In the genomic region with DNA sequence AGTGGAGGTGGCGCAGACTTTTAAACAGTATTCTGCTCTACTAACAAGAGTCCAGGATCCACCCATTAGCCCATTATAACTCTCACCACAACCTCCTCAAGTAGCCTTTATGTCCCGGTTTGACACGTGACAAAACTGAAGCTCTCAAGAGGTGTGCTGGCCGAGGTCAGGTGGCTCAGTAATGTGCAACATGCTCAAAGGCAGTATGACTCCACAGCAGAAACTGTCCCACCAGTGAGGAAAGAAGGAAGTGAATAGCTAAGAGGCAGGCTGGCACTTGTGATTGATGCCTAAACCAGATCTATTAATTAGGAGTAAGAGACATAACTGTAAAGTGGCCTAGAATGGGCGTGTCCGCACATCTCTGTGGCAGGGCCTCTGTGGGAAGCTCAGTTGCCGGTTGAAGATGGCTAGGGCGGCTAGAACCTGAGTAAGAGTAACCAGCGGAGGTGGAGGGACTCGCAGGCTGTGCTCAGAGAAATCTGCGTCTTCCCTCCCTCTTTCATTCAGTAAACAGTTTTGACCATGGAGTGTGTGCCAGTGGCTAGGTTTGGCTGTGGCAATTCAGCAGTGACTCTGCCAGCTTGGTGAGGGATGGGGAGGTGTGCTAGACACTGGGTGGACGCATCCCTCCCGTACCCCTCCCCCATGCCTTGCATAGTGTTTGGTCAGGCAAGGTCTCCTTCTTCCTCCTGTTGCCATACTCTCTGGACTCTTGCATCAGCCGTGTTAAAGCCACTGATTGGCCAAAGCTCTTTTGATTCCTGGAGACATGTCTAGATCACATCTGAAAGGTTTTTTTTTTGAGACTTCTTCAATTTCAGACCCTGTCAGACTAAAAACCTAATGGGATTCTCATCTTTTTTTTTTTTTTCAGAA, we compare ENCODE assay signal across 9 mouse cellular contexts. TPM values are rescaled to one million over a fixed set of nuclear protein-coding genes. Genes with fewer than 3 reads are reported as not detected.
DNase-seq lines count a peak whose midpoint lies in the region; ATAC-seq and TF ChIP-seq lines count a peak whose summit lies in the region.
"Had no signal": no experiment of that assay in that cellular context is flagged by ENCODE, and none has a peak within 500 bp of the region (broad histone marks: within the 10 kb centered on the region; RNA-seq: fewer than 3 reads in every experiment).

No protein-coding gene starts in this region.

- peak overlapping the region; percentile 86; the same call in 1 of the 2 replicates for H3K4me2 ChIP-seq in heart, embryonic 15.5 days
- H3K4me2 ChIP-seq in midbrain, embryonic 15.5 days, result no peak overlapping the region

- H3K9ac ChIP-seq in heart, embryonic 15.5 days, result no peak overlapping the region; the same call in 1 of the 2 replicates
- no peak overlapping the region for H3K9ac ChIP-seq in midbrain, embryonic 15.5 days

- H3K4me1 ChIP-seq in heart, embryonic 15.5 days (replicated peaks), result peaks cover 29% of the 10 kb centered on the region
- peaks cover 30% of the 10 kb centered on the region for H3K4me1 ChIP-seq in embryonic facial prominence, embryonic 10.5 days
- peaks cover 9% of the 10 kb centered on the region for H3K4me1 ChIP-seq in lung, adult 2 months (ENCODE audit: control insufficient read depth, insufficient read depth, low read length)
- H3K4me1 ChIP-seq in midbrain, embryonic 15.5 days, result peaks cover 27% of the 10 kb centered on the region

- H3K27ac ChIP-seq in heart, embryonic 15.5 days, result no peak overlapping the region
- H3K27ac ChIP-seq in embryonic facial prominence, embryonic 10.5 days (replicated peaks), result no peak overlapping the region
- H3K27ac ChIP-seq in midbrain, embryonic 15.5 days, result no peak overlapping the region
- H3K27ac ChIP-seq: intestine, embryonic 15.5 days had no signal

- no peaks in the 10 kb centered on the region for H3K36me3 ChIP-seq in heart, embryonic 15.5 days
- H3K36me3 ChIP-seq in embryonic facial prominence, embryonic 10.5 days (replicated peaks), result no peaks in the 10 kb centered on the region
- H3K36me3 ChIP-seq in midbrain, embryonic 15.5 days (replicated peaks), result no peaks in the 10 kb centered on the region
- H3K36me3 ChIP-seq: intestine, embryonic 15.5 days had no signal

- no peak for ATAC-seq in heart, embryonic 15.5 days (replicated peaks; ENCODE audit: insufficient number of reproducible peaks, insufficient read depth, low FRiP score, low read depth)
- no peak for ATAC-seq in midbrain, embryonic 15.5 days (replicated peaks)
- ATAC-seq: intestine, embryonic 15.5 days had no signal

- no peak overlapping the region for H3K4me3 ChIP-seq in heart, embryonic 15.5 days
- peak overlapping the region; percentile 60; the same call in 1 of the 2 replicates for H3K4me3 ChIP-seq in embryonic facial prominence, embryonic 10.5 days
- peak overlapping the region; percentile 27 for H3K4me3 ChIP-seq in lung, adult 2 months (replicated peaks; ENCODE audit: extremely low read depth, low read depth, low read length)
- H3K4me3 ChIP-seq in midbrain, embryonic 15.5 days, result no peak overlapping the region

- no peak for TF ChIP-seq CTCF in lung, adult 2 months (IDR thresholded peaks at IDR 0.05; ENCODE audit: insufficient read depth, low read length)

- WGBS in heart, embryonic 15.5 days, result 35% methylated on average over 14 of the region's 14 CpGs
- 29% methylated on average over 14 of the region's 14 CpGs for WGBS in embryonic facial prominence, embryonic 10.5 days
- WGBS in lung, adult 2 months, result 47% methylated on average over 14 of the region's 14 CpGs
- WGBS in midbrain, embryonic 15.5 days, result 35% methylated on average over 14 of the region's 14 CpGs

- no peak for DNase-seq in heart, adult 9 months (ENCODE audit: low spot score in 2 of 2)
- peak; percentile 90 for DNase-seq in ES-CJ7 (ENCODE audit: low read depth, low spot score)
- no peak for DNase-seq in embryonic facial prominence, embryonic 10.5 days (ENCODE audit: low spot score)
- no peak for DNase-seq in lung, adult 2 months
- DNase-seq in ovary, postnatal 36 days (ENCODE audit: low spot score), result no peak
- DNase-seq in gastrocnemius, postnatal 25 days, result no peak

- no peaks in the 10 kb centered on the region for H3K9me3 ChIP-seq in heart, embryonic 15.5 days (replicated peaks)
- no peaks in the 10 kb centered on the region for H3K9me3 ChIP-seq in embryonic facial prominence, embryonic 10.5 days
- no peaks in the 10 kb centered on the region for H3K9me3 ChIP-seq in midbrain, embryonic 15.5 days
- H3K9me3 ChIP-seq: intestine, embryonic 15.5 days had no signal

- TF ChIP-seq POLR2A in lung, adult 2 months (IDR thresholded peaks at IDR 0.05; ENCODE audit: borderline replicate concordance, extremely low read depth, low read depth, low read length), result peak; percentile 9; the same call in 1 of the 2 replicates

- H3K27me3 ChIP-seq in heart, embryonic 15.5 days, result no peaks in the 10 kb centered on the region
- 0 out of 2 replicates have a peak, but pooled peaks cover 7% of the 10 kb centered on the region for H3K27me3 ChIP-seq in embryonic facial prominence, embryonic 10.5 days (replicated peaks; ENCODE audit: low read depth, poor library complexity, severe bottlenecking)
- peaks cover 9% of the 10 kb centered on the region for H3K27me3 ChIP-seq in midbrain, embryonic 15.5 days (replicated peaks)
- H3K27me3 ChIP-seq: intestine, embryonic 15.5 days had no signal

RNA-seq across cellular contexts. Expression of gene Sesn2, which starts 3.3 kb away (rescaled TPM):
- polyA plus RNA-seq in heart, embryonic 15.5 days (2015; fragmentation: Nextera tagmentation; extraction: Ambion mirVana), result 5.1 and 7.6 TPM in 2 replicates
- polyA plus RNA-seq in embryonic facial prominence, embryonic 10.5 days (2016; fragmentation: Nextera tagmentation; extraction: Ambion mirVana), result 12.3 and 13.3 TPM in 2 replicates
- polyA plus RNA-seq in lung, adult 2 months (2012; rRNA removed), result 11.5 and 14.1 TPM in 2 replicates
- 8.1 and 9.7 TPM in 2 replicates for polyA plus RNA-seq in midbrain, embryonic 15.5 days (2015; fragmentation: Nextera tagmentation; extraction: Ambion mirVana)
- total RNA-seq in gastrocnemius, postnatal 25 days (2021), result 1 to 10 TPM; 1.9 to 2.3 TPM

RNA-seq across cellular contexts. Expression of gene Atpif1, which starts 19.8 kb away (rescaled TPM):
- polyA plus RNA-seq in heart, embryonic 15.5 days (2015; fragmentation: Nextera tagmentation; extraction: Ambion mirVana), result 1,171 and 1,479 TPM in 2 replicates
- 1,009 and 1,074 TPM in 2 replicates for polyA plus RNA-seq in embryonic facial prominence, embryonic 10.5 days (2016; fragmentation: Nextera tagmentation; extraction: Ambion mirVana)
- polyA plus RNA-seq in lung, adult 2 months (2012; rRNA removed), result 68.3 and 93.0 TPM in 2 replicates
- 1,207 and 1,280 TPM in 2 replicates for polyA plus RNA-seq in midbrain, embryonic 15.5 days (2015; fragmentation: Nextera tagmentation; extraction: Ambion mirVana)
- total RNA-seq in gastrocnemius, postnatal 25 days (2021), result 10 to 100 TPM; 46.3 to 58.5 TPM

RNA-seq across cellular contexts. Expression of gene Dnajc8, which starts 21.7 kb away (rescaled TPM):
- 97.5 and 106 TPM in 2 replicates for polyA plus RNA-seq in heart, embryonic 15.5 days (2015; fragmentation: Nextera tagmentation; extraction: Ambion mirVana)
- 222 TPM in 2 replicates for polyA plus RNA-seq in embryonic facial prominence, embryonic 10.5 days (2016; fragmentation: Nextera tagmentation; extraction: Ambion mirVana)
- polyA plus RNA-seq in lung, adult 2 months (2012; rRNA removed), result 25.0 and 41.8 TPM in 2 replicates
- 130 and 131 TPM in 2 replicates for polyA plus RNA-seq in midbrain, embryonic 15.5 days (2015; fragmentation: Nextera tagmentation; extraction: Ambion mirVana)
- 10 to 100 TPM; 43.5 to 44.5 TPM for total RNA-seq in gastrocnemius, postnatal 25 days (2021)

RNA-seq across cellular contexts. Expression of gene Med18, which starts 49.9 kb away (rescaled TPM):
- 12.5 and 13.8 TPM in 2 replicates for polyA plus RNA-seq in heart, embryonic 15.5 days (2015; fragmentation: Nextera tagmentation; extraction: Ambion mirVana)
- 37.0 and 41.7 TPM in 2 replicates for polyA plus RNA-seq in embryonic facial prominence, embryonic 10.5 days (2016; fragmentation: Nextera tagmentation; extraction: Ambion mirVana)
- 2.9 and 4.3 TPM in 2 replicates for polyA plus RNA-seq in lung, adult 2 months (2012; rRNA removed)
- 15.9 and 17.7 TPM in 2 replicates for polyA plus RNA-seq in midbrain, embryonic 15.5 days (2015; fragmentation: Nextera tagmentation; extraction: Ambion mirVana)
- 1 to 10 TPM; 2.6 to 4.3 TPM for total RNA-seq in gastrocnemius, postnatal 25 days (2021)

RNA-seq across cellular contexts. Expression of gene Ptafr, which starts 50.2 kb away (rescaled TPM):
- 0.77 and 0.95 TPM in 2 replicates for polyA plus RNA-seq in heart, embryonic 15.5 days (2015; fragmentation: Nextera tagmentation; extraction: Ambion mirVana)
- polyA plus RNA-seq in embryonic facial prominence, embryonic 10.5 days (2016; fragmentation: Nextera tagmentation; extraction: Ambion mirVana), result 0.28 and 0.44 TPM in 2 replicates
- 5.0 and 5.3 TPM in 2 replicates for polyA plus RNA-seq in lung, adult 2 months (2012; rRNA removed)
- 0.67 and 1.0 TPM in 2 replicates for polyA plus RNA-seq in midbrain, embryonic 15.5 days (2015; fragmentation: Nextera tagmentation; extraction: Ambion mirVana)
- total RNA-seq in gastrocnemius, postnatal 25 days (2021), result 1 to 10 TPM; 1.0 to 1.1 TPM

Comparison
In these comparisons a context has a peak if more than half of its experiments do, and no peak if none do; other contexts are left out.
1. H3K4me3 ChIP-seq: peak in embryonic facial prominence, embryonic 10.5 days (single experiment) and lung, adult 2 months (single experiment); none in heart, embryonic 15.5 days (single experiment) and midbrain, embryonic 15.5 days (single experiment).
2. RNA of gene Atpif1, which starts 19.8 kb away (polyA plus RNA-seq): 1,171 to 1,479 TPM in heart, embryonic 15.5 days, 1,207 to 1,280 TPM in midbrain, embryonic 15.5 days and 1,009 to 1,074 TPM in embryonic facial prominence, embryonic 10.5 days; 68.3 to 93.0 TPM in lung, adult 2 months; every median in the first group is over 10 times any median in the second.